Mouse (Mus musculus): ENCODE measurements around the gene Olfr877. TPM values are rescaled to one million over a fixed set of nuclear protein-coding genes. Genes with fewer than 3 reads are reported as not detected.

The Olfr877 gene
- total RNA-seq (2021): not detected
- long read RNA-seq, experiment 1: 0 reads
- long read RNA-seq, experiment 2: 0 reads

GRCm38 (mm10) chr9:37853969-37854368, at the start of gene Olfr877:
Gene Olfr877 (plus strand): TSS chr9:37854269.
- no peak for DNase-seq
- intact Hi-C loops (cut with DNase I; ENCODE audit: low total_unique reads): no loop called here

- intact Hi-C loops (cut with DNase I; ENCODE audit: low total_unique reads): no loop called here
- DNase-seq: no peak
Observed at GRCm38 (mm10) chr9:37807235-37807634, 46.8 kb upstream of the Olfr877 start.

GRCm38 (mm10) chr9:37808456-37808855, 45.6 kb upstream of the Olfr877 start:
- intact Hi-C loops (cut with DNase I; ENCODE audit: low total_unique reads): no loop called here

GRCm38 (mm10) chr9:37808976-37809375, 45.1 kb upstream of the Olfr877 start:
- intact Hi-C loops (cut with DNase I; ENCODE audit: low total_unique reads): no loop called here

More at GRCm38 (mm10) chr9:37808456-37808855, 45.6 kb upstream of the Olfr877 start:
- no peak for DNase-seq

GRCm38 (mm10) chr9:37814696-37815095, 39.4 kb upstream of the Olfr877 start:
- intact Hi-C loops (cut with DNase I; ENCODE audit: low total_unique reads): no loop called here
- no peak for DNase-seq

More at GRCm38 (mm10) chr9:37808976-37809375, 45.1 kb upstream of the Olfr877 start:
- no peak for DNase-seq

- no peak for DNase-seq
- intact Hi-C loops (cut with DNase I; ENCODE audit: low total_unique reads): no loop called here
Observed at GRCm38 (mm10) chr9:37829881-37830280, 24.2 kb upstream of the Olfr877 start.

- intact Hi-C loops (cut with DNase I; ENCODE audit: low total_unique reads): no loop called here
- no peak for DNase-seq
Observed at GRCm38 (mm10) chr9:37833341-37833740, 20.7 kb upstream of the Olfr877 start.

GRCm38 (mm10) chr9:37849267-37849666, 4.8 kb upstream of the Olfr877 start:
- no peak for DNase-seq
- intact Hi-C loops (cut with DNase I; ENCODE audit: low total_unique reads): no loop called here

- DNase-seq: no peak
- intact Hi-C loops (cut with DNase I; ENCODE audit: low total_unique reads): no loop called here
Observed at GRCm38 (mm10) chr9:37863325-37863724, 9.3 kb downstream of the Olfr877 start.

- no peak for DNase-seq
- intact Hi-C loops (cut with DNase I; ENCODE audit: low total_unique reads): no loop called here
Observed at GRCm38 (mm10) chr9:37870246-37870645, 16.2 kb downstream of the Olfr877 start.

- intact Hi-C loops (cut with DNase I; ENCODE audit: low total_unique reads): no loop called here
- no peak for DNase-seq
Observed at GRCm38 (mm10) chr9:37871097-37871496, 17.0 kb downstream of the Olfr877 start.

- intact Hi-C loops (cut with DNase I; ENCODE audit: low total_unique reads): no loop called here
Observed at GRCm38 (mm10) chr9:37871536-37871935, 17.5 kb downstream of the Olfr877 start.

GRCm38 (mm10) chr9:37890960-37891359, 36.9 kb downstream of the Olfr877 start:
- DNase-seq: no peak
- intact Hi-C loops (cut with DNase I; ENCODE audit: low total_unique reads): no loop called here

More at GRCm38 (mm10) chr9:37871536-37871935, 17.5 kb downstream of the Olfr877 start:
- DNase-seq: no peak

- intact Hi-C loops (cut with DNase I; ENCODE audit: low total_unique reads): no loop called here
- DNase-seq: no peak
Observed at GRCm38 (mm10) chr9:37896661-37897060, 42.6 kb downstream of the Olfr877 start, which contains the start of gene Olfr145. Gene Olfr145 (plus strand): TSS chr9:37896724.

GRCm38 (mm10) chr9:37905555-37905954, 51.5 kb downstream of the Olfr877 start:
- intact Hi-C loops (cut with DNase I; ENCODE audit: low total_unique reads): no loop called here

More at GRCm38 (mm10) chr9:37905555-37905954, 51.5 kb downstream of the Olfr877 start:
- no peak for DNase-seq

Other genes starting within 250 kb of the Olfr877 start
- 1 to 10 TPM; 1.9 to 2.2 TPM for gene Spa17, start 240.5 kb upstream of the Olfr877 start, total RNA-seq (2021)
- 10 to 100 TPM; 38.5 to 42.1 TPM for gene Tbrg1, start 197.0 kb upstream of the Olfr877 start, total RNA-seq (2021)
- not detected for gene Panx3, start 185.0 kb upstream of the Olfr877 start, total RNA-seq (2021)
- not detected for gene Olfr160, start 138.0 kb upstream of the Olfr877 start, total RNA-seq (2021)
- gene Olfr874, start 109.2 kb upstream of the Olfr877 start, total RNA-seq (2021): not detected
- gene Olfr875, start 82.4 kb upstream of the Olfr877 start, total RNA-seq (2021): not detected
- gene Olfr876, start 51.2 kb upstream of the Olfr877 start, total RNA-seq (2021): not detected
- gene Olfr145, start 42.5 kb downstream of the Olfr877 start, total RNA-seq (2021): not detected
- gene Olfr878, start 63.6 kb downstream of the Olfr877 start, total RNA-seq (2021): not detected
- not detected for gene Olfr881, start 137.6 kb downstream of the Olfr877 start, total RNA-seq (2021)
- not detected for gene Olfr883, start 171.5 kb downstream of the Olfr877 start, total RNA-seq (2021)
- not detected for gene Olfr884, start 192.3 kb downstream of the Olfr877 start, total RNA-seq (2021)
- not detected for gene Olfr885, start 207.1 kb downstream of the Olfr877 start, total RNA-seq (2021)
- not detected for gene Olfr887, start 229.8 kb downstream of the Olfr877 start, total RNA-seq (2021)

All from gastrocnemius, postnatal 14 days (tissue).